ENCODE assay signal across 9 mouse cellular contexts in the genomic region with DNA sequence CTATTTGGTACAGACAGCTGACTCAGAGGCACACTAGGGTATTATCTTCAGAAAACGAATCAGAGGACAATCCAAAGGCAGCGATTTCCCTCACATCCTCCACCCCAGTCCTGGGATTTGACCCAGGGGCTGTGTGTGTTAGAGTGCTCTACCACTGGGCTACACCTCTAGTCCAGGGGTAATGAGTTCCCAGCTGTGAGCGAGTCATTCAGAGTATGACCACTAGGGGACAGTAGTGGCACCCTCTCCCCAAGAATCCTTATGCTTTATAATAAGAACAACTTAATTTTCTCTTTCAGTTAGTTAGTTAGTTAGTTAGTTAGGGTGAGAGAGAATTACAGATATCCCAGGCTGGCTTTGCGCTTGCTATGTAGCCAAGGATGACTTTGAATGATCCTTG. TPM values are rescaled to one million over a fixed set of nuclear protein-coding genes. Genes with fewer than 3 reads are reported as not detected.
DNase-seq lines count a peak whose midpoint lies in the region; ATAC-seq and TF ChIP-seq lines count a peak whose summit lies in the region.
"Had no signal": no experiment of that assay in that cellular context is flagged by ENCODE, and none has a peak within 500 bp of the region (broad histone marks: within the 10 kb centered on the region; RNA-seq: fewer than 3 reads in every experiment).

No protein-coding gene starts in this region.

- no peak overlapping the region for H3K4me2 ChIP-seq in forebrain, postnatal 0 days (ENCODE audit: low read depth)
- no peak overlapping the region for H3K4me2 ChIP-seq in forebrain, embryonic 16.5 days (ENCODE audit: low read length)

- peak; percentile 68 for TF ChIP-seq CTCF in forebrain, postnatal 0 days (IDR thresholded peaks at IDR 0.05; ENCODE audit: low read depth)

- H3K4me1 ChIP-seq in forebrain, postnatal 0 days (ENCODE audit: insufficient read depth), result no peaks in the 10 kb centered on the region
- H3K4me1 ChIP-seq in forebrain, embryonic 16.5 days (replicated peaks; ENCODE audit: control insufficient read depth, insufficient read depth, low read length), result no peaks in the 10 kb centered on the region

- H3K9me3 ChIP-seq in forebrain, postnatal 0 days (ENCODE audit: low read length), result no peaks in the 10 kb centered on the region
- peaks cover 2% of the 10 kb centered on the region; the same call in 1 of the 2 replicates for H3K9me3 ChIP-seq in forebrain, embryonic 16.5 days (ENCODE audit: control insufficient read depth, low read length)

- no peak overlapping the region for H3K4me3 ChIP-seq in forebrain, postnatal 0 days (ENCODE audit: low read depth, low read length)
- H3K4me3 ChIP-seq in forebrain, embryonic 16.5 days (replicated peaks; ENCODE audit: low read length), result no peak overlapping the region
- H3K4me3 ChIP-seq: myocyte had no signal

- peaks cover 65% of the 10 kb centered on the region for H3K36me3 ChIP-seq in forebrain, postnatal 0 days (ENCODE audit: insufficient read depth)
- peaks cover 20% of the 10 kb centered on the region for H3K36me3 ChIP-seq in forebrain, embryonic 16.5 days (ENCODE audit: control insufficient read depth, insufficient read depth)

- 70% methylated on average over 4 of the region's 4 CpGs for WGBS in forebrain, postnatal 0 days
- 68% methylated on average over 4 of the region's 4 CpGs for WGBS in forebrain, embryonic 16.5 days

- no peak for DNase-seq in forebrain, postnatal 0 days
- DNase-seq in 416B (ENCODE audit: low read depth), result peak; percentile 78
- peak; percentile 77 for DNase-seq in R1 (ENCODE audit: low read depth, low spot score)
- peak; percentile 63 for DNase-seq in heart, postnatal 4 days
- DNase-seq in Muller cell, postnatal 12 days (ENCODE audit: inconsistent ontology term), result no peak
- DNase-seq in ovary, postnatal 14 days (ENCODE audit: low spot score), result no peak

- H3K27me3 ChIP-seq in forebrain, postnatal 0 days (ENCODE audit: insufficient read depth, low read length), result no peaks in the 10 kb centered on the region
- H3K27me3 ChIP-seq in forebrain, embryonic 16.5 days (replicated peaks; ENCODE audit: control insufficient read depth, insufficient read depth, low read length), result no peaks in the 10 kb centered on the region

- no peak for ATAC-seq in forebrain, postnatal 0 days
- ATAC-seq in forebrain, embryonic 16.5 days, result no peak
- peak; percentile 97 for ATAC-seq in megakaryocyte, adult 5-6 weeks (ENCODE audit: poor library complexity, severe bottlenecking)

- H3K27ac ChIP-seq in forebrain, postnatal 0 days (ENCODE audit: low read depth, low read length), result no peak overlapping the region
- H3K27ac ChIP-seq in forebrain, embryonic 16.5 days (ENCODE audit: low read length), result no peak overlapping the region

- no peak overlapping the region for H3K9ac ChIP-seq in forebrain, postnatal 0 days
- H3K9ac ChIP-seq in forebrain, embryonic 16.5 days (replicated peaks; ENCODE audit: low read depth, low read length), result no peak overlapping the region

RNA-seq across cellular contexts. Expression of a gene that starts 14.7 kb away (rescaled TPM):
- total RNA-seq in forebrain, postnatal 0 days (2014; rRNA removed), result 16.3 and 23.4 TPM in 2 replicates
- polyA plus RNA-seq in forebrain, postnatal 0 days (2015; fragmentation: Nextera tagmentation; extraction: Ambion mirVana), result 6.7 and 8.1 TPM in 2 replicates
- 8.1 and 8.5 TPM in 2 replicates for polyA plus RNA-seq in forebrain, embryonic 16.5 days (2015; fragmentation: Nextera tagmentation; extraction: Ambion mirVana)
- total RNA-seq in heart, postnatal 4 days (2021), result 10 to 100 TPM; 24.6 to 25.3 TPM
- total RNA-seq in megakaryocyte, adult 5-6 weeks (2015), result 35.6 and 43.1 TPM in 2 replicates
- 10.2 and 16.1 TPM in 2 replicates for total RNA-seq in megakaryocyte, adult 5-6 weeks (2017)

RNA-seq across cellular contexts. Expression of a gene that starts 21.6 kb away (rescaled TPM):
- total RNA-seq in forebrain, postnatal 0 days (2014; rRNA removed), result 1.5 and 2.3 TPM in 2 replicates
- polyA plus RNA-seq in forebrain, postnatal 0 days (2015; fragmentation: Nextera tagmentation; extraction: Ambion mirVana), result 1.7 and 1.8 TPM in 2 replicates
- polyA plus RNA-seq in forebrain, embryonic 16.5 days (2015; fragmentation: Nextera tagmentation; extraction: Ambion mirVana), result 1.0 and 1.8 TPM in 2 replicates
- 1 to 10 TPM; 1.7 to 1.8 TPM for total RNA-seq in heart, postnatal 4 days (2021)
- total RNA-seq in megakaryocyte, adult 5-6 weeks (2015), result 4.4 and 5.3 TPM in 2 replicates
- total RNA-seq in megakaryocyte, adult 5-6 weeks (2017), result 4.7 and 5.0 TPM in 2 replicates

RNA-seq across cellular contexts. Expression of a gene that starts 32.9 kb away (rescaled TPM):
- total RNA-seq in forebrain, postnatal 0 days (2014; rRNA removed), result 68.9 and 78.2 TPM in 2 replicates
- polyA plus RNA-seq in forebrain, postnatal 0 days (2015; fragmentation: Nextera tagmentation; extraction: Ambion mirVana), result 27.3 and 41.6 TPM in 2 replicates
- polyA plus RNA-seq in forebrain, embryonic 16.5 days (2015; fragmentation: Nextera tagmentation; extraction: Ambion mirVana), result 25.9 and 33.7 TPM in 2 replicates
- total RNA-seq in heart, postnatal 4 days (2021), result 1 to 10 TPM; 2.0 to 3.3 TPM
- total RNA-seq in megakaryocyte, adult 5-6 weeks (2015), result 44.5 and 48.4 TPM in 2 replicates
- total RNA-seq in megakaryocyte, adult 5-6 weeks (2017), result 51.4 and 63.5 TPM in 2 replicates

RNA-seq across cellular contexts. Expression of a gene that starts 39.9 kb away (rescaled TPM):
- 131 and 146 TPM in 2 replicates for total RNA-seq in forebrain, postnatal 0 days (2014; rRNA removed)
- polyA plus RNA-seq in forebrain, postnatal 0 days (2015; fragmentation: Nextera tagmentation; extraction: Ambion mirVana), result 134 and 152 TPM in 2 replicates
- polyA plus RNA-seq in forebrain, embryonic 16.5 days (2015; fragmentation: Nextera tagmentation; extraction: Ambion mirVana), result 132 and 139 TPM in 2 replicates
- total RNA-seq in heart, postnatal 4 days (2021), result 10 to 100 TPM; 32.8 to 35.5 TPM
- total RNA-seq in megakaryocyte, adult 5-6 weeks (2015), result 33.0 and 34.4 TPM in 2 replicates
- 24.9 and 25.9 TPM in 2 replicates for total RNA-seq in megakaryocyte, adult 5-6 weeks (2017)

Comparison
In these comparisons a context has a peak if more than half of its experiments do, and no peak if none do; other contexts are left out.
1. DNase-seq: peak in 416B (single experiment), R1 (single experiment) and heart, postnatal 4 days (single experiment); none in forebrain, postnatal 0 days (single experiment), Muller cell, postnatal 12 days (single experiment) and ovary, postnatal 14 days (single experiment).
2. RNA of a gene that starts 32.9 kb away (total RNA-seq): 68.9 to 78.2 TPM in forebrain, postnatal 0 days and 44.5 to 63.5 TPM in megakaryocyte, adult 5-6 weeks; 2.0 to 3.3 TPM in heart, postnatal 4 days; every median in the first group is over 10 times any median in the second.